Mouse (Mus musculus) heart, postnatal 0 days (tissue): ENCODE results near the gene Ap1g1. TPM values are rescaled to one million over a fixed set of nuclear protein-coding genes. Genes with fewer than 3 reads are reported as not detected.

Experiments
- ATAC-seq: fragments of 200-750 bp; cut with Nextera tagmentation; 2 replicates; pipeline ENCODE4 v1.8.0; 2017; ENCODE audit warnings: low read depth, moderate number of reproducible peaks, moderate library complexity; ENCODE audit not compliant: insufficient read depth
- DNase-seq: peaks from one replicate; pipeline ENCODE4 v3.0.0-alpha.2; 2016; ENCODE audit warnings: low spot score
- H3K27ac ChIP-seq: fragments of 300-500 bp; sonication (generic); 2 replicates; pipeline ENCODE4 v1.5.1; 2014; ENCODE audit warnings: low read depth, mild to moderate bottlenecking
- H3K27me3 ChIP-seq: fragments of 300-500 bp; sonication (generic); 2 replicates; pipeline ENCODE4 v1.6.1; 2014; ENCODE audit warnings: low read length, mixed read lengths; ENCODE audit not compliant: control insufficient read depth, insufficient read depth
- H3K36me3 ChIP-seq: fragments of 300-500 bp; sonication (generic); replicated peaks from 2 replicates; pipeline ENCODE4 v1.6.1; 2014; ENCODE audit warnings: low read length, mixed read lengths; ENCODE audit not compliant: control insufficient read depth, insufficient read depth
- H3K4me1 ChIP-seq: fragments of 300-500 bp; sonication (generic); 2 replicates; pipeline ENCODE4 v1.6.1; 2014; ENCODE audit warnings: antibody characterized with exemption; ENCODE audit not compliant: control insufficient read depth, insufficient read depth
- H3K4me2 ChIP-seq: fragments of 300-500 bp; sonication (generic); 2 replicates; pipeline ENCODE4 v1.6.1; 2014; ENCODE audit warnings: low read depth, mild to moderate bottlenecking, low read length, moderate library complexity
- H3K4me3 ChIP-seq: fragments of 300-500 bp; sonication (generic); 2 replicates; pipeline ENCODE4 v1.5.1; 2014; ENCODE audit warnings: low read depth, low read length
- H3K9ac ChIP-seq: fragments of 300-500 bp; sonication (generic); replicated peaks from 2 replicates; pipeline ENCODE4 v1.6.1; 2014; ENCODE audit warnings: low read depth, low read length, mixed read lengths
- H3K9me3 ChIP-seq: fragments of 300-500 bp; sonication (generic); replicated peaks from 2 replicates; pipeline ENCODE4 v1.6.1; 2016; ENCODE audit warnings: low read length; ENCODE audit not compliant: control insufficient read depth
- CTCF ChIP-seq: IDR thresholded peaks from 2 replicates; pipeline ENCODE4 v1.5.1; 2016; ENCODE audit warnings: antibody characterized with exemption, control low read depth, low read depth
- EP300 ChIP-seq: IDR thresholded peaks from 2 replicates; pipeline ENCODE4 v1.6.1; 2016; ENCODE audit warnings: antibody characterized with exemption, low read depth
- WGBS: fragments of 180-500 bp; shearing (Covaris S2); extraction: QIAGEN DNeasy Blood & Tissue Kit; methylation state at CpG from one replicate; pipeline ENCODE4 v1.1.7; 2014; 5-methylcytosine and 5-hydroxymethylcytosine counted together
- polyA plus RNA-seq: library from polyadenylated mRNA; unstranded; fragments of >200 nt; fragmentation: Nextera tagmentation; extraction: Ambion mirVana; gene quantifications from 2 replicates; pipeline ENCODE4 v1.2.1, GENCODE M21; 2015
- total RNA-seq: library from RNA; depleted of rRNA; stranded (reverse); fragments of >200 nt; gene quantifications from 2 replicates; pipeline ENCODE4 v1.2.3, GENCODE M21; 2014; ENCODE audit warnings: low replicate concordance

Ap1g1 gene
- total and polyA plus RNA-seq, 2 experiments from 2014 or later = 14.4 to 24.6 TPM

GRCm38 (mm10) chr8:109817933-109818332 lies 39.6 kb downstream of the Ap1g1 start:
- peaks cover 9% of the 10 kb centered on the region for H3K4me1 ChIP-seq
- H3K9ac ChIP-seq = no peak overlapping the region
- DNase-seq (peak; percentile 41), ATAC-seq (peak; percentile 60; the same call in 1 of the 2 replicates)
- H3K27ac ChIP-seq = peak overlapping the region; percentile 75
- TF ChIP-seq EP300 (no peak), CTCF (no peak)
- no peak overlapping the region for H3K4me3 ChIP-seq
- 26% methylated on average over 1 of the region's 1 CpGs for WGBS
- no peak overlapping the region for H3K4me2 ChIP-seq
- H3K9me3 ChIP-seq = no peaks in the 10 kb centered on the region
- no peaks in the 10 kb centered on the region for H3K27me3 ChIP-seq
- no peaks in the 10 kb centered on the region for H3K36me3 ChIP-seq

DNA sequence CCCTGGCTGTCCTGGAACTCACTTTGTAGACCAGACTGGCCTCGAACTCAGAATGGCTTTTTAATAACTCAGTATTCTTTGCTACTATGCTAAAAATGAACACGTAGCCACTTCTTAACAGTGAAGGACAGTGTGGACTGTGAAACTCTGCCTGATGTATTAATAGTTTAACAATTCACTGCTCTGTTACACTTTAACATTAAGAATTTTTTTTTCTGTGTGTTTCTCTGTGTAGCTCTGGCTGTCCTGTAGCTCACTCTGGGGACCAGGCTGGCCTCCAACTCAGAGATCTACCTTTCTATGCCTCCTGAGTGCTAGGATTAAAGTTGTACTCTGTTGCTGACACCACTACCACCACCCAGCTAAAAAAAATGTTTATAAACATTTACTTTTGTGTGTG lies 45.2 kb downstream of the Ap1g1 start:
- H3K36me3 ChIP-seq = peaks cover 14% of the 10 kb centered on the region
- H3K4me3 ChIP-seq = no peak overlapping the region
- DNase-seq (no peak), ATAC-seq (no peak)
- H3K9ac ChIP-seq = no peak overlapping the region
- no peaks in the 10 kb centered on the region for H3K9me3 ChIP-seq
- no peak overlapping the region for H3K4me2 ChIP-seq
- TF ChIP-seq EP300 (no peak), CTCF (no peak)
- H3K4me1 ChIP-seq = no peaks in the 10 kb centered on the region
- no peak overlapping the region for H3K27ac ChIP-seq
- no peaks in the 10 kb centered on the region for H3K27me3 ChIP-seq
- WGBS = 91% methylated on average over 2 of the region's 2 CpGs

DNA sequence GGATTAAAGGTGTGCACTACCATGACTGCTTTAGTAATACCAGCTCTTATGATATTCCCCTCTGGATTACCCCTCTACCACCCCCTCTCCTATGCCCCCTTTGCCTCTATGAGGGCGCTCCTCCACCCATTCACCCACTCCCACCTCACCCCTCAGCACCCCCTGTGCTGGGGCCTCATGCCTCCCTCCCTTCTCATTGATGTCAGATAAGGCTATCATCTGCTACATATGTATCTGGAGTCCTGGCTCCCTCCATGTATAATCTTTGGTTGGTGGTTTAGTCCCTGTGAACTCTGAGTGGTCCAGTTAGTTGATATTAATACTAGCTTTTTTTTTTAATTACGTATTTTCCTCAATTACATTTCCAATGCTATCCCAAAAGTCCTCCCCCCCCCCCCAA lies 61.5 kb downstream of the Ap1g1 start:
- no peak overlapping the region for H3K4me3 ChIP-seq
- H3K4me2 ChIP-seq = no peak overlapping the region
- no peak for DNase-seq
- no peaks in the 10 kb centered on the region for H3K27me3 ChIP-seq
- no peak overlapping the region for H3K27ac ChIP-seq
- no peak for TF ChIP-seq CTCF
- no peak for TF ChIP-seq EP300
- peaks cover 54% of the 10 kb centered on the region for H3K36me3 ChIP-seq
- no peaks in the 10 kb centered on the region for H3K4me1 ChIP-seq
- no peaks in the 10 kb centered on the region for H3K9me3 ChIP-seq
- no peak overlapping the region for H3K9ac ChIP-seq
- ATAC-seq = no peak
- 98% methylated on average over 2 of the region's 2 CpGs for WGBS

- DNase-seq = no peak
- WGBS = 86% methylated on average over 1 of the region's 1 CpGs
- H3K27me3 ChIP-seq = no peaks in the 10 kb centered on the region
- TF ChIP-seq EP300 = no peak
- TF ChIP-seq CTCF = no peak
- no peaks in the 10 kb centered on the region for H3K9me3 ChIP-seq
- no peak overlapping the region for H3K4me3 ChIP-seq
- H3K4me2 ChIP-seq = no peak overlapping the region
- peaks cover 1% of the 10 kb centered on the region; the same call in 1 of the 2 replicates for H3K4me1 ChIP-seq
- H3K9ac ChIP-seq = no peak overlapping the region
- no peak for ATAC-seq
- peaks cover 64% of the 10 kb centered on the region for H3K36me3 ChIP-seq
- no peak overlapping the region for H3K27ac ChIP-seq
Measured at GRCm38 (mm10) chr8:109842468-109842867, 64.1 kb downstream of the Ap1g1 start.

- Histone ChIP-seq H3K27ac (peak overlapping the region; percentile 56), H3K4me2 (no peak overlapping the region), H3K4me3 (no peak overlapping the region), H3K36me3 (peaks cover 65% of the 10 kb centered on the region), H3K9me3 (no peaks in the 10 kb centered on the region), H3K9ac (no peak overlapping the region), H3K27me3 (no peaks in the 10 kb centered on the region), H3K4me1 (peaks cover 14% of the 10 kb centered on the region)
- no peak for TF ChIP-seq EP300
- ATAC-seq (peak; percentile 41; the same call in 1 of the 2 replicates), DNase-seq (peak; percentile 33)
- 21% methylated on average over 2 of the region's 2 CpGs for WGBS
Measured at GRCm38 (mm10) chr8:109847866-109848265, 69.5 kb downstream of the Ap1g1 start.

- 87% methylated on average over 3 of the region's 3 CpGs for WGBS
- ATAC-seq = no peak
- Histone ChIP-seq H3K36me3 (peaks cover 58% of the 10 kb centered on the region), H3K4me2 (no peak overlapping the region), H3K9ac (no peak overlapping the region), H3K4me1 (peaks cover 14% of the 10 kb centered on the region), H3K27me3 (no peaks in the 10 kb centered on the region), H3K4me3 (no peak overlapping the region), H3K9me3 (no peaks in the 10 kb centered on the region), H3K27ac (no peak overlapping the region)
- TF ChIP-seq CTCF (no peak), EP300 (no peak)
- no peak for DNase-seq
Measured at GRCm38 (mm10) chr8:109848981-109849380, 70.6 kb downstream of the Ap1g1 start.
